Mouse (Mus musculus): ENCODE results near the gene Hlcs. TPM values are rescaled to one million over a fixed set of nuclear protein-coding genes. Genes with fewer than 3 reads are reported as not detected.

The Hlcs gene
- total RNA-seq, 2 experiments from 2014 or later = 13.5 to 13.9 TPM

- no peak for DNase-seq (ENCODE audit: low spot score in 2 of 2)
Measured at GRCm38 (mm10) chr16:94170218-94170617, 143.2 kb downstream of the Hlcs start.

DNA sequence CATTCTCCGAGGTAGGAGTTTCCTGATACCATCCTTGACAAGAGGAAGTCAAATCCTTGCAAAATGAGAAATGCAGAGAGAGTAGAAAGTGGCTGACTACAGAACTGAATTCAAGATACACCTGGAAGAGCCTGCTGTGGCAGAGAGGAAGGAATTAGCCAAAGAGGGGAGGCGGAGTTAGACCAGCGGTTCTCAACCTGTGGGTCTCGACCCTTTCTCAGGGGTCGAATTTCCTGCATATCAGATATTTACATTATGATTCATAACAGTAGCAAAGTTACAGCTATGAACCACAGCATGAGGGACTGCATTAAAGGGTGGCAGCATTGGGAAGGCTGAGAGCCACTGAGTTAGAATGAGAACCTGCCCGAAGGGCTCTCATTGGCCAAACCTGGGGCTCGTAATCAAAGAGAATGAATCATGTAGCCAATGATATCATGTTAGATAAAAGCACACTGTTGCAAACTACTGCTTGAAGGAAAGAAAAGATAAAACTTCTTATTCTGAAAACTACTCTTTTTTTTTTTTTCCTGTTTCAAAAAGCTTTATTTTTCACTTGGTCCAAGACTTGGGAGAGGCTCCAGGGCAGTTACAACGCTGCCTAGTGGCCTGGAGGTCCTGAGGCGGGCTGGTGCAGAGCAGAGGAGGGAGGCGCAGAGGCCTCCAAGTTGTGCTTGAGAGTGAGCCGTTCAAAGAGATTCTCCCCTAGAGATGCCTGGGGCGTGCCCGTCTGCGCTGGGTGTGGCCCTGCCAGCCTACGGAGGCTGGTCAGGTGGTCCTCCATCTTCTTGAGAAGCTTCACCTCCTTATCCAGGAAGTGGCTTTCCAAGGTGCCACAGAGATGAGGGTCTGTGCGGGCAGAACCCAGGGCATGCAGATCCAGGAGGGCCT, 144.5 kb downstream of the Hlcs start:
- DNase-seq (ENCODE audit: low spot score in 2 of 2) = no peak

GRCm38 (mm10) chr16:94164978-94165377, 148.4 kb downstream of the Hlcs start:
- no peak for DNase-seq (ENCODE audit: low spot score in 2 of 2)

GRCm38 (mm10) chr16:94164236-94164635, 149.1 kb downstream of the Hlcs start:
- no peak for DNase-seq (ENCODE audit: low spot score in 2 of 2)

DNA sequence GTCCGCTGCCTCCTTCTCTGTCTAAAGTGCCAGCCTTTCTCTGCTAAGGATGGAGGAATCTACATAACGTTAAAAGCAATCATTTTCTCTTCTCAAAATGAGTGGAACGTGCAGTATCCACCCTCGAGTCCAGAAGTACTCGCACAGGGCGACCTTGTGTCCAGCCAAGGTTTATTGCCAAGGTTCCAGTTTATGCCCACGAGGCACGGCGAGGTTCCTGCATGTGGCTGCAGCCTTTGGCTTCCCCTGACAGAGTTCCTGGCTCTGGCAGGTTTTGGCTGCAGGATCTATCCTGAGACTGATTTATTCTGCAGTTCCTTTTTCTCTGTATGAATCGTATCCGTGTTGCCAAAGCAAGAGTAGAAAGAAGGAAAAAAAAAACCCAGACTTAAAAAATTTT, 150.3 kb downstream of the Hlcs start:
- DNase-seq (ENCODE audit: low spot score in 2 of 2) = no peak

GRCm38 (mm10) chr16:94162000-94162399, 151.4 kb downstream of the Hlcs start:
- no peak for DNase-seq (ENCODE audit: low spot score in 2 of 2)

DNA sequence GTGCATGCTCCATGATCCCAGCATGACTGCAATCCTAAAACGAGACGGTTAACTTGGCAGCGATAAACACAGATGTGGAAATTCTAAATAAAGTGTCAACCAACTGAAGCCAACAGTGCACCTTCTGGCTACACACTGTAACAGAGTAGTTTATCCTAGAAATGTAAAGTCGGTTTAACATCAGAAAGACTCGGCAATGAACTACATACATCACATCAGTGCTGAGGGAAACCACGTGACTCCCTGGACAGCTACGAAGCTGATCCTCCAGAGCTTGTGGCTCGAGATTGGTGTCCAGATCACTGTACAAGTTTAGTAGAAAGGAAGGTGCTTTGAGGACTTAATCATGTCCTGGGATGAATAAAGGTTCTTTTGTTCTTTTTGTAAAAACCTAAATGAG, 155.6 kb downstream of the Hlcs start:
- DNase-seq (ENCODE audit: low spot score in 2 of 2) = no peak

GRCm38 (mm10) chr16:94155041-94155653, 158.2 kb downstream of the Hlcs start:
- DNase-seq (ENCODE audit: low spot score in 2 of 2) = peak; percentile 54 to 73

DNA sequence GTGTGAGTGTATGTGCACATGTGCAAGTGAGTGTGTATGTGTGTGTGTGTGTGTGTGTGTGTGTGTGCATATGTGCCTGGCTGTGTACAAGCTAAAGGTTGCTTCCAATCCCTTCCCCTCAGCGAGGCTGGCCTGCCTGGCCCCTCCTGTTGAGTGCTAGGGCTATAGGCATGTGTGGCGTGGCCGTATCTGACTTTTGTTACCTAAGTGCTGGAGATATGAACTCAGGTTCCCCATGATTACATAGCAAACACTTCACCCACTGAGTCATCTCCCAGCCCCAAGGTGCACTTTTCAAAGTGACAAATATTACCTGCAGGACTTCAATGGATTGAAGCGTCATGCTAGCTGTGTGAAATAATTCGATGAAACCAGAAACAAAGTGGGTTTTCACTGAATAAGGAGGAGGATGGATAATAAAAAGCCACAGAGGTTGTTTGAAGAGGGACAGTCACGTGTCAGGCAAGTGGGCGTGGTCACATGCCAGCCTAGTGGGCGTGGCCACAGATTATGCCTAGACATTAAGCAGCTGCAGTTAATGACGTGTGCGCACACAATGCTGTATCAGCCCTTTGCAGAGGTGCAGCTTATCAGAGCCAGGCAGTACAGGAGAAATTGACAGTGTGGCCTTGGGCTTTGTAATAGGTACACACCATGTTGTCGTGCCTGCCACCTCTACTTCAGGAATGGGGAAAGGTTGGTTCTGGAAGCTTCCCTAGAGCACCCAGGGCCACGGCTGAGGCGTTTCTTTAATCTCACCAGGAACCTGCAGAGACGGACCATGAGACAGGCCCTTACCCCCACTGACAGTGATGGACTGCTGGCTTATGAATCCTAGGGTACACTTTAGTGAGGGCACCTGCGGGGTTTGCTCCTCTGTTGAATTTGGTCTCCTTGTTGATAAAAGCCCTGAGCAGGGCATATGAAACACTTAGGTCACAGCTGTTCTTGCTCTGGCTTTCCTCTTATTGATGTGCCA, 163.0 kb downstream of the Hlcs start:
- no peak for DNase-seq (ENCODE audit: low spot score in 2 of 2)

- DNase-seq (ENCODE audit: low spot score in 2 of 2) = no peak
Measured at GRCm38 (mm10) chr16:94148139-94148538, 165.2 kb downstream of the Hlcs start.

GRCm38 (mm10) chr16:94143325-94143724, 170.0 kb downstream of the Hlcs start:
- peak in 1 of 2 experiments; percentile 20 for DNase-seq (ENCODE audit: low spot score in 2 of 2)

DNA sequence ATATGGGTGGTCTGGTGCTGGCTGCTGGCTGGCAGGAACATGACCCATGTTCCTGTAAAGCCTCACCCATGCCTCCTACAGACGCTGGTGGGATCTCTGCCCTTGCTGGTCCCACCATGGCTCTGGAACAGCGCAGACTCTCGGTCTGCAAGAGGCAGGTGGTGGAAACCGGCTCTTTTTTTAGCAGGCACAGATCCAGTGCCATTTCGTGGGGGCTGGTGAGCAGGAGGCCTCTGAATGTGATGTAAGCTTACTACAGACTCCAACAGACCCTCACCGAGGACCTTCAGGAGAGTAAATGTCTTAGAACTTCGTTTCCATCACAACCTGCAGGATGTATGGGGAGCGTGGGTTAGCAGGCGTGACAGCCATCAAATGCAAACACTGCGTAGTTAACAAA, 172.6 kb downstream of the Hlcs start:
- peak in 1 of 2 experiments; percentile 55 for DNase-seq (ENCODE audit: low spot score in 2 of 2)

GRCm38 (mm10) chr16:94134218-94134617, 179.2 kb downstream of the Hlcs start:
- no peak for DNase-seq (ENCODE audit: low spot score in 2 of 2)

DNA sequence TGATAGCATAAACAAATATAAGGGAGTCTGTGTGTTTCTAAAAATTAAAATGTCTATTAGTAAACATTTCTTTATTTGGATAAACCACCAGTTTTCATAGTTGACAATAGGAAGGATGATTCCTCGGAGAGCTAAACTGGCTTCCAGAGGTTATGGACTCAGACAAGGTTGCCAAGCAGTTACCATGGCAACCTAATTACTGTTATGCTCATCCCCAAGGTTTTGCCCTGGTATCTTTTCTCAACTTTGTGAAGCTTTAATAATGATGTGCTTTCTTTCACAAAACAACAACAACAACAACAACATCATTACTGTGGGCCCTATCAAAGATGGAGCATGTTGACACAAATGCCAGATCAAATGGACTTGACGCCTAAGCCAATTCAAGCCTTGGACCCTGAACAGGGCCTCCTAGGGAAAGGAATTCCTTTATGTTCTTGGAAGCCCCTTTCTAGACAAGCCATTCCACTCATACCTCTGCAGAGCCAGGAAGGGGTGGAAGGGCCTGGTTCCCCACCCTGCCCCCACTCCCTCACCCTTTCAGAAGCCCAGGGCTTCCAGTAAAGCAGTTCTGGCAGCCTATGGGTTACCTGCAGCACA, 185.0 kb downstream of the Hlcs start:
- DNase-seq (ENCODE audit: low spot score in 2 of 2) = no peak

- DNase-seq (ENCODE audit: low spot score in 2 of 2) = no peak
Measured at GRCm38 (mm10) chr16:94126200-94126599, 187.2 kb downstream of the Hlcs start.

- peak in 1 of 2 experiments; percentile 31 for DNase-seq (ENCODE audit: low spot score in 2 of 2)
Measured at GRCm38 (mm10) chr16:94125172-94125981, 188.0 kb downstream of the Hlcs start.

- peak in 1 of 2 experiments; percentile 24 for DNase-seq (ENCODE audit: low spot score in 2 of 2)
Measured at GRCm38 (mm10) chr16:94123247-94123646, 190.1 kb downstream of the Hlcs start.

GRCm38 (mm10) chr16:94122347-94122746, 191.0 kb downstream of the Hlcs start:
- no peak for DNase-seq (ENCODE audit: low spot score in 2 of 2)

- DNase-seq (ENCODE audit: low spot score in 2 of 2) = no peak
Measured at GRCm38 (mm10) chr16:94118394-94118793, 195.0 kb downstream of the Hlcs start.

- DNase-seq (ENCODE audit: low spot score in 2 of 2) = no peak
Measured at GRCm38 (mm10) chr16:94117333-94117732, 196.0 kb downstream of the Hlcs start.
